Mouse (Mus musculus) heart, adult 2 months (tissue): ENCODE measurements around the gene Rps9. TPM values are rescaled to one million over a fixed set of nuclear protein-coding genes. Genes with fewer than 3 reads are reported as not detected.

Experiments
- DNase-seq, 2 experiments: peaks; one replicate each; pipeline ENCODE4 v3.0.0; 2021
- H3K27ac ChIP-seq: fragments of 200-600 bp; 2 replicates; pipeline ENCODE4 v1.8.1; 2022
- H3K27me3 ChIP-seq: fragments of 200-500 bp; 2 replicates; pipeline ENCODE4 v1.6.1; 2012; ENCODE audit warnings: mild to moderate bottlenecking, low read length, inconsistent platforms, mixed read lengths; ENCODE audit not compliant: control insufficient read depth, insufficient read depth
- H3K36me3 ChIP-seq: fragments of 200-500 bp; 2 replicates; pipeline ENCODE4 v1.6.1; 2012; ENCODE audit warnings: low read length, inconsistent platforms; ENCODE audit not compliant: control insufficient read depth, insufficient read depth
- H3K4me1 ChIP-seq: fragments of 200-500 bp; 2 replicates; pipeline ENCODE4 v1.6.1; 2011; ENCODE audit warnings: low read length; ENCODE audit not compliant: control insufficient read depth, insufficient read depth
- H3K4me3 ChIP-seq: fragments of 200-600 bp; 2 replicates; pipeline ENCODE4 v1.8.1; 2022
- H3K79me2 ChIP-seq: fragments of 200-500 bp; replicated peaks from 2 replicates; pipeline ENCODE4 v1.6.1; 2012; ENCODE audit warnings: mild to moderate bottlenecking, inconsistent platforms, low read length, moderate library complexity, mixed read lengths; ENCODE audit not compliant: control insufficient read depth, insufficient read depth
- H3K9ac ChIP-seq: fragments of 200-500 bp; 2 replicates; pipeline ENCODE4 v1.6.1; 2012; ENCODE audit warnings: low read depth, mild to moderate bottlenecking, control low read depth, inconsistent platforms, low read length, mixed read lengths
- CTCF ChIP-seq: fragments of 200-600 bp; IDR thresholded peaks from 2 replicates; pipeline ENCODE4 v1.8.1; 2022; ENCODE audit warnings: antibody characterized with exemption, mild to moderate bottlenecking, moderate library complexity
- EP300 ChIP-seq: fragments of 200-500 bp; IDR thresholded peaks from 2 replicates; pipeline ENCODE4 v1.6.1; 2011; ENCODE audit warnings: low read depth, low read length, control low read depth; ENCODE audit not compliant: insufficient read depth
- POLR2A ChIP-seq: fragments of 200-500 bp; IDR thresholded peaks from 2 replicates; pipeline ENCODE4 v1.6.1; 2011; ENCODE audit warnings: mild to moderate bottlenecking, low read depth, low read length, control low read depth; ENCODE audit not compliant: insufficient read depth
- WGBS: fragments of 180-500 bp; shearing (Covaris S2); methylation state at CpG from one replicate; pipeline ENCODE4 v1.1.7; 2018; 5-methylcytosine and 5-hydroxymethylcytosine counted together
- intact Hi-C: fragments of 180-260 bp; cut with DNase I; formaldehyde crosslinking; loops from one replicate; pipeline ENCODE4 v1.15.1; 2025
- polyA plus RNA-seq: library from polyadenylated mRNA; depleted of rRNA; stranded (reverse); fragments of >200 nt; gene quantifications from 2 replicates; pipeline ENCODE4 v1.2.3, GENCODE M21; 2012
- total RNA-seq, 2 experiments: library from RNA; stranded (reverse); gene quantifications; 2 replicates each; pipeline ENCODE4 v1.2.3; 2021

The Rps9 gene
- total and polyA plus RNA-seq, 3 experiments = 584 to 761 (median 688) TPM

GRCm38 (mm10) chr7:3666921-3667391 is 36.8 kb upstream of the Rps9 start:
- Histone ChIP-seq H3K9ac (no peak overlapping the region), H3K79me2 (no peaks in the 10 kb centered on the region; the same call in 1 of the 2 replicates), H3K4me3 (no peak overlapping the region), H3K27ac (no peak overlapping the region), H3K27me3 (no peaks in the 10 kb centered on the region), H3K4me1 (peaks cover 4% of the 10 kb centered on the region; the same call in 1 of the 2 replicates), H3K36me3 (peaks cover 3% of the 10 kb centered on the region; the same call in 1 of the 2 replicates)
- peak; percentile 38 for TF ChIP-seq CTCF
- TF ChIP-seq POLR2A = no peak
- TF ChIP-seq EP300 = no peak
- intact Hi-C loops = no loop called here
- DNase-seq = no peak
- WGBS = 23% methylated on average over 14 of the region's 14 CpGs

- Histone ChIP-seq H3K27me3 (no peaks in the 10 kb centered on the region), H3K27ac (no peak overlapping the region), H3K4me1 (no peaks in the 10 kb centered on the region), H3K79me2 (no peaks in the 10 kb centered on the region), H3K9ac (no peak overlapping the region), H3K4me3 (no peak overlapping the region), H3K36me3 (no peaks in the 10 kb centered on the region)
- DNase-seq = peak; percentile 77 to 84
- 66% methylated on average over 10 of the region's 10 CpGs for WGBS
- intact Hi-C loops = loop anchor here (5.0 kb wide), 1 partner anchor 67 kb away; no protein-coding TSS in a partner anchor
- TF ChIP-seq POLR2A (no peak), CTCF (peak; percentile 99)
Measured at GRCm38 (mm10) chr7:3674507-3675227, 29.1 kb upstream of the Rps9 start.

DNA sequence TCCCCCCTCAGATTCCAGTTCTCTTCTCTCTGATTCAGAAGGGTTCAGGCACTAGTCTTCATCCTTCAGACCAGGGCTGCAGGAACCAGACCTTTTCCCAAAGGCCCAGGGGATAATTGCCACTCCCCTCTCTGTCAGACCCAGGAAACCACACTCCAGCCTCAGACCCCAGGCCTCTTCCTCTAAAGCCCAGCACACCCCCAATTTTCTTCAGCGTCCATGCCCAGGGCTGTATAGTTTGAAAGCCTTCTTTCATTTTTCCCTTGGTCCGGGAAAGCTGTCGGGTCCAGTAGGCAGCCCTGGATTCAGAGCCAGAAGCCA is 28.6 kb upstream of the Rps9 start:
- H3K36me3 ChIP-seq = no peaks in the 10 kb centered on the region
- intact Hi-C loops = loop anchor here (5.0 kb wide), 1 partner anchor 68 kb away; no protein-coding TSS in a partner anchor
- no peaks in the 10 kb centered on the region for H3K27me3 ChIP-seq
- no peaks in the 10 kb centered on the region for H3K79me2 ChIP-seq
- H3K4me3 ChIP-seq = no peak overlapping the region
- H3K9ac ChIP-seq = no peak overlapping the region
- no peak overlapping the region for H3K27ac ChIP-seq
- WGBS = 80% methylated on average over 3 of the region's 3 CpGs
- no peak for DNase-seq
- H3K4me1 ChIP-seq = no peaks in the 10 kb centered on the region
- TF ChIP-seq EP300 (no peak), POLR2A (no peak)

DNA sequence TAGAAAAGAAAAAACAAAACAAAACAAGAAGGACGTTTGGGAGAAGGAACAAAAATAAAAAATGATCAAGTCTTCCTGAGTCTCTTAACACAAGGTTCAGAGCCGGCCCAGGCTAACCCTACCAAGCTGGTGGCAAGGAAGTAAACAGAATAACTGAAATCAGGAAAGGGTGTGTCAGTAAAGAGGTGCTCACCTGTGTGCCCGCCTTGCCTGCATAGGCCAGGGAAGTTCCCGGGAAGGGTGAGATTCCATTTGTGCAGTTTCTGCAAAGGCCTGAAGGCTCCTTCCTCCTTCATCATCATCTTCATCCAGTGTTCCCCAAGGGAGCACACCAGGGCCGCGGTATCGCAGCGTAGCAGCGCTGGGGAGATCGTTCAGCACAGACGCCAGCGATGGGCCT is 27.4 kb upstream of the Rps9 start:
- no peak for TF ChIP-seq EP300
- TF ChIP-seq POLR2A = no peak
- WGBS = 84% methylated on average over 12 of the region's 12 CpGs
- intact Hi-C loops = loop anchor here (5.0 kb wide), 1 partner anchor 69 kb away; no protein-coding TSS in a partner anchor

DNA sequence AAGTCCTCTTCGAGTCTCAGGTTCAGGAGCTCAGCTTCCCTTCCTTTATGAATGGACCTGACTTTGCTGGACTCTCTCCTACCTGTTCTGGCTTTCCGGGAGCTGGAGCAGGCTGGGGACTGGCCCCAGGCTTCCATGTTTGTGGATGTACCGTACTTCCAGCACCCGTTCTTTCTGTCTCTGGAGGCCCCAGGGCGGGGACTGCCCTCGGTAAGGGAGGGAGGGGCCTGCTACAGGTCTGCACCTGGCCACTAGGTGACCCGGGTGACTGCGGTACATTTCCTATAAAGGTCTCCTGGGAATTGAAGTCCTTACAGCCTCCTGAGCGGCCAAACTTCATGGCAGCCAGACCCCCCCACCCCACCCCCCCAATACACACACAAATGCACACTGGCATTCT is 26.5 kb upstream of the Rps9 start, which contains the start of gene Tmc4:
Tmc4 (minus strand) TSS at position 212 of the 400 bp plus-strand sequence.
- TF ChIP-seq EP300 (no peak), CTCF (no peak), POLR2A (no peak)
- 60% methylated on average over 9 of the region's 9 CpGs for WGBS
- intact Hi-C loops = loop anchor here (5.0 kb wide), 1 partner anchor 70 kb away; no protein-coding TSS in a partner anchor
- Histone ChIP-seq H3K27me3 (no peaks in the 10 kb centered on the region), H3K9ac (no peak within 1 kb of the TSS), H3K4me1 (no peaks in the 10 kb centered on the region), H3K4me3 (no peak within 1 kb of the TSS), H3K27ac (no peak within 1 kb of the TSS), H3K79me2 (no peaks in the 10 kb centered on the region), H3K36me3 (no peaks in the 10 kb centered on the region)
- DNase-seq = no peak

More for the DNA sequence above, 27.4 kb upstream of the Rps9 start:
- H3K9ac ChIP-seq = no peak overlapping the region
- no peak for DNase-seq
- H3K4me1 ChIP-seq = no peaks in the 10 kb centered on the region
- H3K79me2 ChIP-seq = no peaks in the 10 kb centered on the region
- H3K4me3 ChIP-seq = no peak overlapping the region
- no peaks in the 10 kb centered on the region for H3K36me3 ChIP-seq
- H3K27ac ChIP-seq = no peak overlapping the region
- H3K27me3 ChIP-seq = no peaks in the 10 kb centered on the region

DNA sequence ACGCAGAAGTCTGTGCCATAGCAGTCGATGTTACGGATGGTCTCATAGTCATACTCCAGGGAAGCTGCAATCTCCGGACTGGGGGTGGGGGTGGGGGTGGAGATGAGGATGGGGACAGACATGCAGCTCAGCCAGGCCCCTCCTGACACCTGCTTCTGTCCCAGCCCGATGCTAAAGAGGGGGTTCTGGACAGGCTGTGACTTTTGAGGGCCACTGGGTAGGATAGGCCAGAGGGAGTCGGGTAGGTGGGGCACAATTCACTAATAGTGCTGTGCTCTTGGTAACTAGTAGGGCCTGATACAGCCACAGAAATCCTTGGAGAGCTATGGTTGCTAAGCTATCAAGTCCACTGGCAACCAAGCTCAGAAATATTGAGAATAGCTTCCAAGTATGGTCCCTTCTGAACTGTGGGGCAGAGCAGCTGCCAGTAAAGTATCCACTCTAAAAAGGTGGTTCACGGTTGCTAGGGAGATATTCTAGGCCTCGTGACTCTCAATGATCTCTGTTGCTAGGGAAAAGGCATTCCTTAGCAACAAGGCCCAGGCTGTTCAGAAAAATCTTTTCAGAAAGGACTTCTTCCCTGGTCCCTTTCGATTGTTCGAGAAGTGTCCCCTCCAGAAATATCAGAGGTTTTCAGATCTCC is 19.8 kb upstream of the Rps9 start:
- H3K79me2 ChIP-seq = no peaks in the 10 kb centered on the region
- H3K9ac ChIP-seq = no peak overlapping the region
- H3K27me3 ChIP-seq = no peaks in the 10 kb centered on the region
- no peaks in the 10 kb centered on the region for H3K36me3 ChIP-seq
- no peak overlapping the region for H3K27ac ChIP-seq
- intact Hi-C loops = no loop called here
- DNase-seq = no peak
- 87% methylated on average over 10 of the region's 10 CpGs for WGBS
- H3K4me3 ChIP-seq = no peak overlapping the region
- TF ChIP-seq CTCF (no peak), EP300 (no peak), POLR2A (no peak)
- no peaks in the 10 kb centered on the region for H3K4me1 ChIP-seq
